Mouse (Mus musculus) lung, adult 2 months (tissue): ENCODE measurements around the gene Rps9. TPM values are rescaled to one million over a fixed set of nuclear protein-coding genes. Genes with fewer than 3 reads are reported as not detected.

Experiments
- DNase-seq: peaks from one replicate; pipeline ENCODE4 v3.0.0; 2022
- H3K4me1 ChIP-seq: fragments of 200-500 bp; 2 replicates; pipeline ENCODE4 v1.6.1; 2011; ENCODE audit warnings: low read length; ENCODE audit not compliant: control insufficient read depth, insufficient read depth
- H3K4me3 ChIP-seq: fragments of 200-500 bp; replicated peaks from 2 replicates; pipeline ENCODE3; 2011; ENCODE audit warnings: low read depth, mild to moderate bottlenecking, control low read depth, low read length; ENCODE audit errors: extremely low read depth
- CTCF ChIP-seq: fragments of 200-500 bp; IDR thresholded peaks from 2 replicates; pipeline ENCODE4 v1.5.1; 2011; ENCODE audit warnings: mild to moderate bottlenecking, low read length, control low read depth; ENCODE audit not compliant: insufficient read depth
- POLR2A ChIP-seq: fragments of 200-500 bp; IDR thresholded peaks from 2 replicates; pipeline ENCODE4 v1.6.1; 2011; ENCODE audit warnings: low read depth, mild to moderate bottlenecking, control low read depth, low read length, borderline replicate concordance; ENCODE audit errors: extremely low read depth
- WGBS: fragments of 180-500 bp; shearing (Covaris S2); methylation state at CpG from one replicate; pipeline ENCODE4 v1.1.7; 2018; 5-methylcytosine and 5-hydroxymethylcytosine counted together
- polyA plus RNA-seq: library from polyadenylated mRNA; depleted of rRNA; stranded (reverse); fragments of >200 nt; gene quantifications from 2 replicates; pipeline ENCODE4 v1.2.3, GENCODE M21; 2012

Rps9 gene
- polyA plus RNA-seq, 1 experiment = 1,126 TPM

DNA sequence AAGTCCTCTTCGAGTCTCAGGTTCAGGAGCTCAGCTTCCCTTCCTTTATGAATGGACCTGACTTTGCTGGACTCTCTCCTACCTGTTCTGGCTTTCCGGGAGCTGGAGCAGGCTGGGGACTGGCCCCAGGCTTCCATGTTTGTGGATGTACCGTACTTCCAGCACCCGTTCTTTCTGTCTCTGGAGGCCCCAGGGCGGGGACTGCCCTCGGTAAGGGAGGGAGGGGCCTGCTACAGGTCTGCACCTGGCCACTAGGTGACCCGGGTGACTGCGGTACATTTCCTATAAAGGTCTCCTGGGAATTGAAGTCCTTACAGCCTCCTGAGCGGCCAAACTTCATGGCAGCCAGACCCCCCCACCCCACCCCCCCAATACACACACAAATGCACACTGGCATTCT is 26.5 kb upstream of the Rps9 start, which contains the start of gene Tmc4:
Gene Tmc4, minus strand, starts transcription at position 212 of the 400 bp plus-strand sequence.
- WGBS = 52% methylated on average over 9 of the region's 9 CpGs
- TF ChIP-seq CTCF (no peak), POLR2A (0 out of 2 replicates have a peak, but pooled peaks have one; percentile 12)
- Histone ChIP-seq H3K4me1 (no peaks in the 10 kb centered on the region), H3K4me3 (peak within 1 kb of the TSS; percentile 65)
- DNase-seq = peak; percentile 59

DNA sequence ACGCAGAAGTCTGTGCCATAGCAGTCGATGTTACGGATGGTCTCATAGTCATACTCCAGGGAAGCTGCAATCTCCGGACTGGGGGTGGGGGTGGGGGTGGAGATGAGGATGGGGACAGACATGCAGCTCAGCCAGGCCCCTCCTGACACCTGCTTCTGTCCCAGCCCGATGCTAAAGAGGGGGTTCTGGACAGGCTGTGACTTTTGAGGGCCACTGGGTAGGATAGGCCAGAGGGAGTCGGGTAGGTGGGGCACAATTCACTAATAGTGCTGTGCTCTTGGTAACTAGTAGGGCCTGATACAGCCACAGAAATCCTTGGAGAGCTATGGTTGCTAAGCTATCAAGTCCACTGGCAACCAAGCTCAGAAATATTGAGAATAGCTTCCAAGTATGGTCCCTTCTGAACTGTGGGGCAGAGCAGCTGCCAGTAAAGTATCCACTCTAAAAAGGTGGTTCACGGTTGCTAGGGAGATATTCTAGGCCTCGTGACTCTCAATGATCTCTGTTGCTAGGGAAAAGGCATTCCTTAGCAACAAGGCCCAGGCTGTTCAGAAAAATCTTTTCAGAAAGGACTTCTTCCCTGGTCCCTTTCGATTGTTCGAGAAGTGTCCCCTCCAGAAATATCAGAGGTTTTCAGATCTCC is 19.8 kb upstream of the Rps9 start:
- no peak for TF ChIP-seq CTCF
- no peaks in the 10 kb centered on the region for H3K4me1 ChIP-seq
- DNase-seq = no peak
- 78% methylated on average over 10 of the region's 10 CpGs for WGBS
- no peak overlapping the region for H3K4me3 ChIP-seq

DNA sequence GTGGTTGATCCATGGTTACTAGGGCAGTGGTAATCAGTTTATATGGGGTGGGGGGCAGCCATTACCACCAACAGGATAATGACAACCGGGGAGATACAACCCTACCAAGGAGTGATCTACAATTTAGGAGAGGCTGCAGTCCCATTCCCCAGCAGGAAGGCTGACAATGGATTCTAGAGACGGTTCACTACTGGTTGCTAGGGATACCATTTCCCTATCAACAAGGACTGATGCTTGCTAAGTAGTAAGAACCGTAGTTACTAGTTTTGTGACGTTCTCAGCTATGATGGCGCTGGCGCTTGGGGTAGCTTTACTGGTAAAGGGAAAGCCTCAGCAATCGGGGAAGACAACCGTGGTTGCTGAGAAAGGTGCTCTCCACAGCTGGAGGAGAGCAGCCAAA is 19.1 kb upstream of the Rps9 start:
- Histone ChIP-seq H3K4me1 (no peaks in the 10 kb centered on the region), H3K4me3 (no peak overlapping the region)
- no peak for DNase-seq
- 84% methylated on average over 8 of the region's 8 CpGs for WGBS
- TF ChIP-seq CTCF (no peak), POLR2A (no peak)

DNA sequence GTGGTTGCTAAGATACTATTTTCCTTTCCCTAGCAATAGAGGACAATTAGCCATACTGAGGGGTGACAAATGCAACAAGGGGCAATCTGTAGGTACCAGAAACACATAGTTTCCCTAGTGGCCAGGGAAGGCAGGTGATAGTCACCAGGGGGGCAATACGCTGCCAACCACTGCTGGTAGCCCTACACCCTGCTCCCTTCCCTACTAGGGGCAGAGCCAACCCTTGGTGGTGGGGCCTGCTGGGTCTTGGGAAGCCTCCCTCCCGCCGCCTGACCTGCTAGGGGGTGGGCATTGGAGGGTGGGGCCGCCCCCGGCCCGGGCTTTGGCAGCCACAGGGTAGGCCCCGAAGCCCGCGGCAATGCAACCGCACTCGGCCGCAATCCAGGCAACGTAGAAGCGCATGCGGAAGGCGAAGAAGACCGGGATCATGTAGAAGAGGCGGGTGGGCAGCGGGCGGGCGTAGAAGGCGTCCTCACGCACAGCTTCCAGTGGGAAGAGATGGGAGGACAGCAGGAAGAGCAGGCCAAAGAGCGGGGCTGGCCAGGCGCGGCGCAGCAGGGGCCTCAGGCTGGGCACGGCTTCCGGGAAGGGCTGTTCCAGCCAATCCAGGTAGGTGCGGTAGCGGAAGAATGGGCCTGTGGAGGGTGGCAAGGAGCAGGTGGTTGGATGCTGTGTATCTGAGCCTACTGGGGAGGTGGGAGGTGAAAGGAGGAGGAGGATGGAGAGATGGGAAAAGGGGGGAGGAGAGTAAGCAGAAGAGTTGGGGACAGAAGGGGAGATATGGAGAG is 18.2 kb upstream of the Rps9 start:
- Histone ChIP-seq H3K4me3 (no peak overlapping the region), H3K4me1 (no peaks in the 10 kb centered on the region)
- TF ChIP-seq CTCF (no peak), POLR2A (no peak)
- DNase-seq = no peak
- WGBS = 88% methylated on average over 31 of the region's 31 CpGs

DNA sequence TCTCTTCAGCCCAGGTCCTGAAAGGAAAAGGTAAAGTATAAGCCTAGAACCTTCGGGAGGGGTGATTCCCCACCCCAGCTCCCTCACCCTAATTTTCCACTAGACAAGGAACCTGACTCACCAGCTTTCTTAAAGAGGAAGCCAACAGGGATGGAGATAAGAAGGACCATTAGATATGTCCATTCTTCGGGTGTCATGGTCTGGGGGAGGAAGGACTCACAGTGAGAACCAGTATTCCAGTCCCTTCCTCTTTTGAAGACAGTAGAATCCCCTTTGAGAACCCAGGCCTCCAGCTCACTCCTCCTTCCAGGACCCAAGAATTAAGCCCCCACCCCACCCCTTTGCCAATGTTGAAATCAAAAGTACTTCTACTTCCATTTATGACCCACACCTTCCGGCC is 11.9 kb upstream of the Rps9 start:
- no peak for DNase-seq
- TF ChIP-seq POLR2A (no peak), CTCF (no peak)
- Histone ChIP-seq H3K4me3 (peak overlapping the region; percentile 59), H3K4me1 (no peaks in the 10 kb centered on the region)
- 31% methylated on average over 3 of the region's 3 CpGs for WGBS

DNA sequence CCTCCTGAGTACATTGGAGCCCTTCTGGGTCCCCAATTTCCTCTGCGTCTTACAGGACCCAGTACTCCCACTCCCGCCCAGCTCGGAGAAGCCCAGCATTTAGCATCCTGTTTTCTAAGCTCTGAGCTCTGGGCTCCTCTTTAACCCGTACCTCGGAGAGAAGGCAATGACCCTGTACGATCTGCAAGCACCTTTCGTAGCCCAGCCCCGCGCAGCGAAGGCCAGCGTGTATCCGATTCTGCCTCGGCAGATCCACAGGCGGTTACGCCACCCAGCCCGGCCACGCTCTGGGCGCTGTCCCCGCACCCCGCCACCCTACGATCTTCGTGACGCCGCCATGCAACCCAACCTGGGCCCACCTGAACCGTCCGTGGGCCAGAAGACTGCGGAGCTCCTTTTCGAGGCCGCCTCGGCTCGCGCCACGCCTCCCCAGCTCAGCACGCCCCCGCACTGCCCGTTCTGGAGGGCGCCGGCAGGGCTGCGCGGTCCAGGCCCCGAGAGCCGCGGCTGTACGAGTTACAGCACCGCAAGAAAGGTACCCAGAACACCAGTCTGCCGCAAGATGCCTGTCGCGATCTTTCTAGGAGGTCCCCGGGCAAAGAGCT is 11.3 kb upstream of the Rps9 start, which contains the start of gene Tsen34:
Gene Tsen34, plus strand, starts transcription at position 482 of the 605 bp plus-strand sequence.
- TF ChIP-seq POLR2A = no peak
- no peak for TF ChIP-seq CTCF
- under 1% methylated on average over 49 of the region's 49 CpGs for WGBS
- H3K4me3 ChIP-seq = peak within 1 kb of the TSS; percentile 59
- H3K4me1 ChIP-seq = no peaks in the 10 kb centered on the region
- no peak for DNase-seq

DNA sequence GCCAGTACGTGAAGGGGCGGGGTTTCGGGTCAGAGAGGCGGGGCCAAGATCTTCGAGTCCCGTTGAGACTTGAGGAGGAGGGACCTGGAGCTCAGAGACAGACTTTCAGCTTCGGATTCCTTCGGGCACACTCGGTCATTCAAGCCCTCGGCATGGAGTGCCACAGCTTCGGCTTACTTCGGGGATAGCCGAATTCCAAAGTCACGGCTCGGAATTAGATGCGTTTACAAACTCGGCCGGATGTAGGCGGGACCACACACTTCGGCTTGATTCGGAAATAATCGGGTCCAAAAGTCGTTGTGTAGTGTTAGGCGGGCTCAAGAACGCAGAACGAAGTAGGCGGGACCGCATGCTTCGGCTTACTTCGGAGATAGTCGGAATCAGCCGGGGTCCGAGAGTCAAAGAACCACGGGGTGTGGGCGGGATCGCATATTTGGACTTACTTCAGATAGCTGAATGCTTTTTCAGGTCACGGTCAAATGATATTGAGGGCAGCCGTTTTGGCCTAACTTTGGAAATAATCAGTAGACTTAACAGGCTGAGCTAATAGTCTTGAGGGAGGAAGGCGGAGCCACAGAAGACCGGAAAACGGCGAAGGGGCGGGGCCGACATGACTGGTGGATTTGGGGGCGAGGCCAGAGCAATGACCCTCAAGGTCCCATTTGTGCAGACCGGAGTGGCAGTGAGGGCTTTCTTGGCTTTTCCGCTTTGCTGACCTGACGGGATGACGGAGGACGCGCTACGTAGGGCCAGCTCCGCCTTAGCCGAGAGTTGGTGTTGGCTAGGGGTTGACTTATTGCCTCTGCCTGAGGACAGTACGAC is 10.6 kb upstream of the Rps9 start, which contains the start of gene Mboat7:
Gene Mboat7, minus strand, starts transcription at position 537 of the 822 bp plus-strand sequence.
- DNase-seq = peak; percentile 95
- under 1% methylated on average over 55 of the region's 55 CpGs for WGBS

DNA sequence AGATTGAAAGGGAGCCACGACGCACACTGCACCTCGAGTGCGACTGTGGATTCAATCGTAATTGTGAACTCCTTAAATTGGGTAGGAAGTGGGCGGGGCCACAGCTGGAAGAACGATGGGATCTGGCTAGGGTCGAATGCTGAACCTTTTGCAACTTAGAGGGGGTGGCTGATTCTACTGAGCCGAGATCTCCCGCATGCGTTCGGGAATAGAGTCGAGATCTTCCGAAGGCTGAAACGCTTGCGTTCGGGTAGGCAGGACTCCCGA is 10.1 kb upstream of the Rps9 start:
- Histone ChIP-seq H3K4me3 (peak overlapping the region; percentile 59), H3K4me1 (no peaks in the 10 kb centered on the region)
- no peak for DNase-seq
- TF ChIP-seq CTCF (no peak), POLR2A (no peak)
- 0% methylated on average over 18 of the region's 18 CpGs for WGBS

More for the DNA sequence above, 10.6 kb upstream of the Rps9 start, which contains the start of gene Mboat7:
- H3K4me3 ChIP-seq = peak within 1 kb of the TSS; percentile 59
- H3K4me1 ChIP-seq = no peaks in the 10 kb centered on the region
- TF ChIP-seq CTCF (no peak), POLR2A (peak; percentile 96; the same call in 1 of the 2 replicates)
